In the genomic region with DNA sequence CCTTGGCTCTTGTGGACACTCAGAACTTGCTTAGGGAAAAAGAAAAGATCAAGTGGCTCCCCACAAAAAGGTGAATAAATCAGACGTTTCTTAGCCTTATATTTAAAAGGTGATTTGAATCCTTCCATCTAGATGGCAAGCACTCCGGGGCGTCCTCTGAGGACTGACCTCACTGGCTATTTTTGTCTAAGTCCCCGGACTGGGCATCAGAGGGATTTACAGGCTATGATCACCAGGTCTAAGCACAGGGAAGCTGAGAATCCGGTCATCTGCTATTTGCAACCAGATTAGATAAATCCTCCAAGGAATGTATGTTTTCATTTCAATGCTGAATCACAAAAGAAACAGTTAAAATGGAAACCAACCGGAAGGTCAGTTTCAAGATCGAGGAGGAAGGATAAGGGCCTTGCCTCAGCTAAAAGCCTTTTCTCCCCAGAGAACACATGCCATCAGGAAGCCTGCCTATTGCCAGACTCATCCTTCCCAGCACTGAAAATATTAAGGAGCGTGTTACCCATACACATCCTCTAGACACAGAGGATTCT, we compare ENCODE assay signal across 28 mouse cellular contexts.
DNase-seq lines count a peak whose midpoint lies in the region; ATAC-seq lines count a peak whose summit lies in the region.
"Had no signal": no experiment of that assay in that cellular context is flagged by ENCODE, and none has a peak within 500 bp of the region (broad histone marks: within the 10 kb centered on the region; RNA-seq: fewer than 3 reads in every experiment).

No protein-coding gene starts in this region.

- H3K4me3 ChIP-seq in forebrain, embryonic 15.5 days, result no peak overlapping the region
- H3K4me3 ChIP-seq: embryonic facial prominence, embryonic 12.5 days; heart, embryonic 13.5 days; hindbrain, embryonic 10.5 days; hindbrain, embryonic 15.5 days; kidney, embryonic 15.5 days; layer of hippocampus, adult 2 months; liver, embryonic 12.5 days; neural tube, embryonic 15.5 days had no signal

- no peak for ATAC-seq in forebrain, embryonic 15.5 days (replicated peaks)
- ATAC-seq in frontal cortex, adult (ENCODE audit: low TSS enrichment), result no peak
- ATAC-seq: forebrain, embryonic 14.5 days; liver, embryonic 12.5 days; liver, postnatal 0 days had no signal

- DNase-seq in gastrocnemius, adult 8-10 months (ENCODE audit: low spot score in 2 of 2), result peak; percentile 12 to 20
- DNase-seq in gastrocnemius, postnatal 10 days, result no peak
- DNase-seq in heart, postnatal 10 days, result peak; percentile 12 to 17
- DNase-seq in heart, adult 9 months (ENCODE audit: low spot score in 2 of 2), result no peak
- DNase-seq in retina, adult 2 months (ENCODE audit: low read depth, low spot score), result peak; percentile 74
- DNase-seq: adrenal gland, postnatal 25 days; cerebellum, adult 11-12 months; cerebellum, adult 9-11 months; embryo, embryonic 11 days; kidney, adult 18-20 months; kidney, postnatal 25 days; liver, postnatal 0 days; midbrain, embryonic 14.5 days; right cerebral cortex, postnatal 4 days; thymus, adult 2 months; thymus, postnatal 36 days had no signal

- H3K9me3 ChIP-seq in forebrain, embryonic 15.5 days, result no peaks in the 10 kb centered on the region
- H3K9me3 ChIP-seq: embryonic facial prominence, embryonic 12.5 days; heart, embryonic 13.5 days; hindbrain, embryonic 10.5 days; hindbrain, embryonic 15.5 days; kidney, embryonic 15.5 days; liver, embryonic 12.5 days; neural tube, embryonic 15.5 days had no signal

- intact Hi-C loops in heart, postnatal 10 days (cut with DNase I), result no loop called here

- no peak overlapping the region for H3K27ac ChIP-seq in forebrain, embryonic 15.5 days (replicated peaks)
- H3K27ac ChIP-seq: embryonic facial prominence, embryonic 12.5 days; heart, embryonic 13.5 days; hindbrain, embryonic 10.5 days; hindbrain, embryonic 15.5 days; kidney, embryonic 15.5 days; layer of hippocampus, adult 2 months; liver, embryonic 12.5 days; macrophage; neural tube, embryonic 15.5 days had no signal

- no peak overlapping the region for H3K4me2 ChIP-seq in forebrain, embryonic 15.5 days (replicated peaks)
- H3K4me2 ChIP-seq: embryonic facial prominence, embryonic 12.5 days; heart, embryonic 13.5 days; hindbrain, embryonic 15.5 days; kidney, embryonic 15.5 days; liver, embryonic 12.5 days; neural tube, embryonic 15.5 days had no signal

- no peak overlapping the region for H3K9ac ChIP-seq in forebrain, embryonic 15.5 days (replicated peaks)
- H3K9ac ChIP-seq: embryonic facial prominence, embryonic 12.5 days; heart, embryonic 13.5 days; hindbrain, embryonic 15.5 days; kidney, embryonic 15.5 days; liver, embryonic 12.5 days; liver, postnatal 0 days; neural tube, embryonic 15.5 days had no signal

- no peaks in the 10 kb centered on the region for H3K27me3 ChIP-seq in forebrain, embryonic 15.5 days
- H3K27me3 ChIP-seq: embryonic facial prominence, embryonic 12.5 days; heart, embryonic 13.5 days; hindbrain, embryonic 15.5 days; kidney, embryonic 15.5 days; liver, embryonic 12.5 days; neural tube, embryonic 15.5 days had no signal

- WGBS in forebrain, embryonic 15.5 days, result 68% methylated on average over 8 of the region's 8 CpGs

- H3K4me1 ChIP-seq in forebrain, embryonic 15.5 days, result no peaks in the 10 kb centered on the region
- H3K4me1 ChIP-seq: embryonic facial prominence, embryonic 12.5 days; hindbrain, embryonic 10.5 days; hindbrain, embryonic 15.5 days; kidney, embryonic 15.5 days; liver, embryonic 12.5 days; neural tube, embryonic 15.5 days had no signal

- H3K36me3 ChIP-seq in forebrain, embryonic 15.5 days, result no peaks in the 10 kb centered on the region
- H3K36me3 ChIP-seq: embryonic facial prominence, embryonic 12.5 days; heart, embryonic 13.5 days; hindbrain, embryonic 10.5 days; hindbrain, embryonic 15.5 days; kidney, embryonic 15.5 days; liver, embryonic 12.5 days; neural tube, embryonic 15.5 days had no signal

Comparison
In these comparisons a context has a peak if more than half of its experiments do, and no peak if none do; other contexts are left out.
1. DNase-seq: peak in gastrocnemius, adult 8-10 months (2 of 2), heart, postnatal 10 days (2 of 2) and retina, adult 2 months (single experiment); none in gastrocnemius, postnatal 10 days (single experiment) and heart, adult 9 months (0 of 2).